Mouse (Mus musculus): ENCODE data around the gene Rfc1.

Gene Rfc1

GRCm38 (mm10) chr5:65335298-65336074, at the start of gene Rfc1:
Gene Rfc1, minus strand, starts transcription at chr5:65335670.
- peak; percentile 66 to 80 for DNase-seq (ENCODE audit: low spot score in 2 of 2)

- no peak for DNase-seq (ENCODE audit: low spot score in 2 of 2)
Measured at GRCm38 (mm10) chr5:65374746-65375145, 39.3 kb upstream of the Rfc1 start.

- no peak for DNase-seq (ENCODE audit: low spot score in 2 of 2)
Measured at GRCm38 (mm10) chr5:65371551-65371950, 36.1 kb upstream of the Rfc1 start.

- no peak for DNase-seq (ENCODE audit: low spot score in 2 of 2)
Measured at GRCm38 (mm10) chr5:65367837-65368236, 32.4 kb upstream of the Rfc1 start.

- no peak for DNase-seq (ENCODE audit: low spot score in 2 of 2)
Measured at GRCm38 (mm10) chr5:65357771-65358170, 22.3 kb upstream of the Rfc1 start.

- DNase-seq (ENCODE audit: low spot score in 2 of 2), result no peak
Measured at GRCm38 (mm10) chr5:65356851-65357250, 21.4 kb upstream of the Rfc1 start.

GRCm38 (mm10) chr5:65354985-65355384, 19.5 kb upstream of the Rfc1 start:
- DNase-seq (ENCODE audit: low spot score in 2 of 2), result no peak

GRCm38 (mm10) chr5:65354097-65354496, 18.6 kb upstream of the Rfc1 start:
- no peak for DNase-seq (ENCODE audit: low spot score in 2 of 2)

GRCm38 (mm10) chr5:65350508-65350907, 15.0 kb upstream of the Rfc1 start:
- no peak for DNase-seq (ENCODE audit: low spot score in 2 of 2)

GRCm38 (mm10) chr5:65348168-65348567, 12.7 kb upstream of the Rfc1 start, which contains the start of gene Klb:
Gene Klb, plus strand, starts transcription at chr5:65348314.
- DNase-seq (ENCODE audit: low spot score in 2 of 2), result no peak

- DNase-seq (ENCODE audit: low spot score in 2 of 2), result no peak
Measured at GRCm38 (mm10) chr5:65340167-65340566, 4.7 kb upstream of the Rfc1 start.

GRCm38 (mm10) chr5:65338394-65338793, 2.9 kb upstream of the Rfc1 start:
- no peak for DNase-seq (ENCODE audit: low spot score in 2 of 2)

- DNase-seq (ENCODE audit: low spot score in 2 of 2), result no peak
Measured at GRCm38 (mm10) chr5:65336075-65336355, 545 bp upstream of the Rfc1 start.

- DNase-seq (ENCODE audit: low spot score in 2 of 2), result no peak
Measured at GRCm38 (mm10) chr5:65334788-65335187, 682 bp downstream of the Rfc1 start.

GRCm38 (mm10) chr5:65329971-65330370, 5.5 kb downstream of the Rfc1 start:
- no peak for DNase-seq (ENCODE audit: low spot score in 2 of 2)

- DNase-seq (ENCODE audit: low spot score in 2 of 2), result peak; percentile 25 to 40
Measured at GRCm38 (mm10) chr5:65326212-65326611, 9.3 kb downstream of the Rfc1 start.

GRCm38 (mm10) chr5:65324758-65325355, 10.6 kb downstream of the Rfc1 start:
- DNase-seq (ENCODE audit: low spot score in 2 of 2), result no peak

GRCm38 (mm10) chr5:65324271-65324670, 11.2 kb downstream of the Rfc1 start:
- no peak for DNase-seq (ENCODE audit: low spot score in 2 of 2)

- DNase-seq (ENCODE audit: low spot score in 2 of 2), result peak in 1 of 2 experiments; percentile 73
Measured at GRCm38 (mm10) chr5:65322165-65322564, 13.3 kb downstream of the Rfc1 start.

GRCm38 (mm10) chr5:65319176-65319575, 16.3 kb downstream of the Rfc1 start:
- no peak for DNase-seq (ENCODE audit: low spot score in 2 of 2)

- DNase-seq (ENCODE audit: low spot score in 2 of 2), result no peak
Measured at GRCm38 (mm10) chr5:65308866-65309265, 26.6 kb downstream of the Rfc1 start.

- no peak for DNase-seq (ENCODE audit: low spot score in 2 of 2)
Measured at GRCm38 (mm10) chr5:65308208-65308607, 27.3 kb downstream of the Rfc1 start.

- DNase-seq (ENCODE audit: low spot score in 2 of 2), result no peak
Measured at GRCm38 (mm10) chr5:65305516-65305915, 30.0 kb downstream of the Rfc1 start.

- no peak for DNase-seq (ENCODE audit: low spot score in 2 of 2)
Measured at GRCm38 (mm10) chr5:65300121-65300520, 35.3 kb downstream of the Rfc1 start.
